Mouse (Mus musculus) midbrain, embryonic 13.5 days (tissue): ENCODE data around the gene BC107364. TPM values are rescaled to one million over a fixed set of nuclear protein-coding genes. Genes with fewer than 3 reads are reported as not detected.
A peak's percentile ranks its signal among the peaks of the same experiment; 100 is the strongest.
"Not testable (repeated sequence)": the region's sequence is repeated elsewhere in the genome, so short reads cannot be mapped to it uniquely, and the experiment has no call there.

ENCODE experiments used
- ATAC-seq: fragments of 200-750 bp; cut with Nextera tagmentation; 2 replicates; pipeline ENCODE4 v1.8.0; 2017; ENCODE audit warnings: mild to moderate bottlenecking, moderate TSS enrichment, moderate library complexity
- H3K27ac ChIP-seq: fragments of 300-500 bp; sonication (generic); 2 replicates; pipeline ENCODE4 v1.5.1; 2015; ENCODE audit warnings: inconsistent platforms, mild to moderate bottlenecking, moderate library complexity
- H3K27me3 ChIP-seq: fragments of 300-500 bp; sonication (generic); 2 replicates; pipeline ENCODE4 v1.6.1; 2015; ENCODE audit warnings: mild to moderate bottlenecking, inconsistent platforms
- H3K36me3 ChIP-seq: fragments of 300-500 bp; sonication (generic); 2 replicates; pipeline ENCODE4 v1.6.1; 2015; ENCODE audit warnings: mild to moderate bottlenecking, inconsistent platforms
- H3K4me1 ChIP-seq: fragments of 300-500 bp; sonication (generic); replicated peaks from 2 replicates; pipeline ENCODE4 v1.6.1; 2015; ENCODE audit warnings: inconsistent platforms
- H3K4me2 ChIP-seq: fragments of 300-500 bp; sonication (generic); replicated peaks from 2 replicates; pipeline ENCODE4 v1.6.1; 2015; ENCODE audit warnings: moderate library complexity, mild to moderate bottlenecking, inconsistent platforms
- H3K4me3 ChIP-seq: fragments of 300-500 bp; sonication (generic); replicated peaks from 2 replicates; pipeline ENCODE4 v1.5.1; 2015; ENCODE audit warnings: mild to moderate bottlenecking, inconsistent platforms
- H3K9ac ChIP-seq: fragments of 300-500 bp; sonication (generic); replicated peaks from 2 replicates; pipeline ENCODE4 v1.6.1; 2015; ENCODE audit warnings: mild to moderate bottlenecking, inconsistent platforms
- H3K9me3 ChIP-seq: fragments of 300-500 bp; sonication (generic); 2 replicates; pipeline ENCODE4 v1.6.1; 2016; ENCODE audit warnings: mild to moderate bottlenecking, inconsistent platforms
- WGBS: fragments of 180-500 bp; shearing (Covaris S2); methylation state at CpG from one replicate; pipeline ENCODE4 v1.1.7; 2015; 5-methylcytosine and 5-hydroxymethylcytosine counted together
- polyA plus RNA-seq: library from polyadenylated mRNA; unstranded; fragments of >200 nt; fragmentation: Nextera tagmentation; extraction: Ambion mirVana; gene quantifications from 2 replicates; pipeline ENCODE4 v1.2.1, GENCODE M21; 2015

Gene BC107364
- polyA plus RNA-seq, 1 experiment from 2014 or later, result not detected

GRCm38 (mm10) chr3:96467641-96468040, 15.5 kb upstream of the BC107364 start:
- peaks cover 5% of the 10 kb centered on the region for H3K4me1 ChIP-seq
- no peak overlapping the region for H3K9ac ChIP-seq
- no peaks in the 10 kb centered on the region for H3K9me3 ChIP-seq
- no peak overlapping the region for H3K4me2 ChIP-seq
- WGBS, result 88% methylated on average over 8 of the region's 8 CpGs
- H3K27me3 ChIP-seq, result peaks cover 58% of the 10 kb centered on the region
- no peak overlapping the region for H3K27ac ChIP-seq
- no peak for ATAC-seq
- no peaks in the 10 kb centered on the region for H3K36me3 ChIP-seq
- no peak overlapping the region for H3K4me3 ChIP-seq

GRCm38 (mm10) chr3:96463891-96464290, 11.8 kb upstream of the BC107364 start:
- ATAC-seq, result 0 out of 2 replicates have a peak, but pooled peaks have one; percentile 48

GRCm38 (mm10) chr3:96460568-96460870, 8.4 kb upstream of the BC107364 start:
- not testable (repeated sequence) for H3K9ac ChIP-seq, H3K9me3 ChIP-seq, H3K4me3 ChIP-seq, H3K4me2 ChIP-seq, H3K27ac ChIP-seq, H3K4me1 ChIP-seq, H3K36me3 ChIP-seq, ATAC-seq
- no CpG with 5 or more reads among the region's 19 CpGs for WGBS
- H3K27me3 ChIP-seq, result peaks cover 22% of the 10 kb centered on the region

More at GRCm38 (mm10) chr3:96463891-96464290, 11.8 kb upstream of the BC107364 start:
- no peak overlapping the region for H3K27ac ChIP-seq
- no peaks in the 10 kb centered on the region for H3K9me3 ChIP-seq
- H3K36me3 ChIP-seq, result no peaks in the 10 kb centered on the region
- peak overlapping the region; percentile 21; the same call in 1 of the 2 replicates for H3K4me2 ChIP-seq
- H3K27me3 ChIP-seq, result peaks cover 42% of the 10 kb centered on the region
- 3% methylated on average over 25 of the region's 25 CpGs for WGBS
- no peak overlapping the region for H3K4me3 ChIP-seq
- H3K9ac ChIP-seq, result no peak overlapping the region
- H3K4me1 ChIP-seq, result peaks cover 5% of the 10 kb centered on the region

GRCm38 (mm10) chr3:96459757-96460567, 7.9 kb upstream of the BC107364 start:
- ATAC-seq, result peak; percentile 87
- H3K9me3 ChIP-seq, result not testable (repeated sequence)

GRCm38 (mm10) chr3:96458886-96459439, 6.9 kb upstream of the BC107364 start:
- H3K4me1 ChIP-seq, ATAC-seq, H3K4me2 ChIP-seq, H3K27ac ChIP-seq, H3K36me3 ChIP-seq, H3K9ac ChIP-seq, H3K4me3 ChIP-seq, H3K9me3 ChIP-seq: not testable (repeated sequence)
- H3K27me3 ChIP-seq, result peaks cover 19% of the 10 kb centered on the region
- WGBS, result no CpG with 5 or more reads among the region's 48 CpGs

More at GRCm38 (mm10) chr3:96459757-96460567, 7.9 kb upstream of the BC107364 start:
- not testable (repeated sequence) for H3K4me1 ChIP-seq, H3K4me3 ChIP-seq, H3K36me3 ChIP-seq, H3K9ac ChIP-seq, H3K27ac ChIP-seq, H3K4me2 ChIP-seq
- peaks cover 22% of the 10 kb centered on the region for H3K27me3 ChIP-seq
- WGBS, result 0% methylated on average over 1 of the region's 58 CpGs

GRCm38 (mm10) chr3:96458008-96458407, 5.9 kb upstream of the BC107364 start:
- H3K4me1 ChIP-seq, H3K27ac ChIP-seq, H3K9me3 ChIP-seq, H3K4me2 ChIP-seq, H3K9ac ChIP-seq, ATAC-seq, H3K36me3 ChIP-seq, H3K4me3 ChIP-seq: not testable (repeated sequence)
- WGBS, result no CpG with 5 or more reads among the region's 53 CpGs
- peaks cover 16% of the 10 kb centered on the region for H3K27me3 ChIP-seq

GRCm38 (mm10) chr3:96451181-96451737, 847 bp downstream of the BC107364 start:
- not testable (repeated sequence) for ATAC-seq, H3K4me1 ChIP-seq, H3K36me3 ChIP-seq, H3K4me2 ChIP-seq, H3K9me3 ChIP-seq, H3K9ac ChIP-seq, H3K27ac ChIP-seq, H3K4me3 ChIP-seq
- peaks cover 18% of the 10 kb centered on the region for H3K27me3 ChIP-seq
- no CpG with 5 or more reads among the region's 50 CpGs for WGBS

GRCm38 (mm10) chr3:96450586-96450896, 1.6 kb downstream of the BC107364 start:
- 0% methylated on average over 1 of the region's 10 CpGs for WGBS
- H3K4me3 ChIP-seq, H3K9me3 ChIP-seq, H3K9ac ChIP-seq, H3K4me2 ChIP-seq, H3K36me3 ChIP-seq, ATAC-seq, H3K27ac ChIP-seq, H3K4me1 ChIP-seq: not testable (repeated sequence)
- H3K27me3 ChIP-seq, result peaks cover 22% of the 10 kb centered on the region

GRCm38 (mm10) chr3:96449762-96450585, 2.1 kb downstream of the BC107364 start:
- not testable (repeated sequence) for H3K9ac ChIP-seq, H3K27ac ChIP-seq, H3K4me2 ChIP-seq, H3K9me3 ChIP-seq, H3K4me1 ChIP-seq, H3K36me3 ChIP-seq, H3K4me3 ChIP-seq
- WGBS, result no CpG with 5 or more reads among the region's 68 CpGs
- H3K27me3 ChIP-seq, result peaks cover 22% of the 10 kb centered on the region
- peak; percentile 85 for ATAC-seq

GRCm38 (mm10) chr3:96445436-96445835, 6.7 kb downstream of the BC107364 start:
- Histone ChIP-seq H3K9me3 (no peaks in the 10 kb centered on the region), H3K36me3 (no peaks in the 10 kb centered on the region), H3K4me3 (no peak overlapping the region), H3K4me2 (no peak overlapping the region), H3K27me3 (peaks cover 60% of the 10 kb centered on the region), H3K4me1 (peaks cover 7% of the 10 kb centered on the region), H3K27ac (no peak overlapping the region), H3K9ac (no peak overlapping the region)
- no peak for ATAC-seq
- 89% methylated on average over 4 of the region's 4 CpGs for WGBS

GRCm38 (mm10) chr3:96440578-96440977, 11.5 kb downstream of the BC107364 start:
- H3K27me3 ChIP-seq, result peaks cover 93% of the 10 kb centered on the region
- H3K36me3 ChIP-seq, result no peaks in the 10 kb centered on the region
- H3K4me1 ChIP-seq, result peaks cover 13% of the 10 kb centered on the region
- peak overlapping the region; percentile 60 for H3K9ac ChIP-seq
- ATAC-seq, result no peak
- peak overlapping the region; percentile 43 for H3K4me3 ChIP-seq
- under 1% methylated on average over 13 of the region's 13 CpGs for WGBS
- no peaks in the 10 kb centered on the region for H3K9me3 ChIP-seq
- no peak overlapping the region for H3K27ac ChIP-seq
- H3K4me2 ChIP-seq, result peak overlapping the region; percentile 60

- no peak for ATAC-seq
- Histone ChIP-seq H3K9me3 (no peaks in the 10 kb centered on the region), H3K36me3 (no peaks in the 10 kb centered on the region), H3K4me2 (peak overlapping the region; percentile 37), H3K27ac (no peak overlapping the region), H3K27me3 (peaks cover 71% of the 10 kb centered on the region), H3K9ac (no peak overlapping the region), H3K4me1 (peaks cover 7% of the 10 kb centered on the region; the same call in 1 of the 2 replicates), H3K4me3 (peak overlapping the region; percentile 25)
- WGBS, result under 1% methylated on average over 26 of the region's 26 CpGs
Observed at GRCm38 (mm10) chr3:96435557-96436091, 16.5 kb downstream of the BC107364 start.
